Mouse (Mus musculus) heart, postnatal 0 days (tissue): ENCODE measurements at regions not wholly inside any gene's neighbourhood (a gene's known extent, or its start where the extent isn't known, plus 50 kb on each side); places are given as distances from the start of the nearest gene placed in this dataset.

Experiments used
- CTCF ChIP-seq: IDR thresholded peaks from 2 replicates; pipeline ENCODE4 v1.5.1; 2016; ENCODE audit warnings: antibody characterized with exemption, control low read depth, low read depth
- EP300 ChIP-seq: IDR thresholded peaks from 2 replicates; pipeline ENCODE4 v1.6.1; 2016; ENCODE audit warnings: antibody characterized with exemption, low read depth

DNA sequence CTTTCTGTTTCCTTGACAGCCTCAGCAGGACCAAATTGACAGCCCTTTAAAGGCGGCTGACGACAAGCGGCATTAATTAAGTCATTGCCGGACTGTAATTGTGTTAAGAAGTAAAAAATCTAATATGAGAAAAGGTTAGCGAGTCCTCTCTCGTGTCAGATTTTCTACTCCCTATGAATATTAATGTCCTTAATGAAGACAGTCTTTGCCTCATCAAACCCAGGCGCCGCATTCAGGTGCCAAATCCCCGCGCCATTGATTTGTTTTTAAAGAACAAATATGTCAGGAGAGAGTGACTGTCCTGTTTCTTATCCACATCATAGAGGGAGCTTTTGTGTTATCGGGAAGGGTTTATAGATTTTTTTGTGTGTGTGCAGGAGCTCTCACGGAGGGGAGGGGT is 142.2 kb downstream of the Gm11011 start:
- no peak for TF ChIP-seq CTCF
- TF ChIP-seq EP300 = no peak
